Mouse (Mus musculus) natural killer cell, adult 2 months (primary cell): ENCODE results near the gene Pnmal2.
A peak's percentile ranks its signal among the peaks of the same experiment; 100 is the strongest.

Experiments
- DNase-seq, 2 experiments: peaks; one replicate each; pipeline ENCODE4 v3.0.0; 2022; ENCODE audit warnings: low spot score in 2 of 2

Gene Pnmal2

DNA sequence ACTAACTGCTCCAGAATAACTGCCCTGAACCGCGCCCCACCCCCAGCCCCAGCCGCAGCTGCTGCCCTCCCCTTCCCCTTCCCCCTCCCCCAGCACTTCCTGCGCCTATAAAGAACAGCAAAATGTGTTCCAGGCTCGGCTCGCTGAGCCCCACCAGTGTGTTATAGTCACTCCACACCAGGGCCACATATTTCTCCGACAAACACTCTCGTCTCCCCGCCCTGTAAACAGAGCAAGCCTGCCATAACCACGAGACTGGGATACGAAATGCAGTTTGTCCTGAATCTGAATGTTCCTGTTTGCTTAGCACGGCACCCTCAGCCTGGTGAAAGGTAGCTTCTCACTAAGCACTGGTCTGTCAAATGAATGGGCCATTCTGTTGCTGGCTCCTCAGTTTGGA lies 35.9 kb downstream of the Pnmal2 start:
- DNase-seq: peak in 1 of 2 experiments; percentile 10

- DNase-seq: peak; percentile 80 to 82
Measured at GRCm38 (mm10) chr7:16982859-16983568, 38.5 kb downstream of the Pnmal2 start, which contains the start of gene Gm42372. Gene Gm42372 (plus strand): TSS chr7:16983086.

DNA sequence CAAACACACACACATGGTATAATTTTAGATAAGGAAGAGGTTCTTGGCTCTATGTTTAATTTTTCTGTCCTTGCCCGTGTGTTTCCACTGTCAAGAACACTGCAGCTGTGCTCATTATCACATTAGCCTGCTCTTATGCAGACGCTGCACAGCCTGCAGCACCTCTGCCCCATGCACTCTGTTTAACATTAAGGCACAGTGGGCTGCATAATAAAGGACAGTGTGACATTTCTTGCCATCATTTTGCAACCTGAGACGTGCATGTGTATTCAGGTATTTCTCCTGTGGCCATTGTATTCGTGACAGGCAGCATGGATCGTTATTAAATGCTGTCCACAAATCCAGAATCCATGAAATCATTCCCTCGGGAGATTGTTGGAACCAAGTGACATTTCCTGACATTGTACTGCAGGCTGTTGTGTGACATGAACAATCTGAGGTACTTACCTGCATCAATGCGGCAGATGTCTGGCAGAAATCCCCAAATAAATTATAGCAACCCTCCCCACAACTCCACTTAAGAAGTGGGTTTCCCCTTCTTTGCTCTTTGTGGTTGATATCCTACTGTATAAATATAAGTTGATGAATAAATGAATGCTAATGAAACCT lies 43.2 kb downstream of the Pnmal2 start:
- no peak for DNase-seq

DNA sequence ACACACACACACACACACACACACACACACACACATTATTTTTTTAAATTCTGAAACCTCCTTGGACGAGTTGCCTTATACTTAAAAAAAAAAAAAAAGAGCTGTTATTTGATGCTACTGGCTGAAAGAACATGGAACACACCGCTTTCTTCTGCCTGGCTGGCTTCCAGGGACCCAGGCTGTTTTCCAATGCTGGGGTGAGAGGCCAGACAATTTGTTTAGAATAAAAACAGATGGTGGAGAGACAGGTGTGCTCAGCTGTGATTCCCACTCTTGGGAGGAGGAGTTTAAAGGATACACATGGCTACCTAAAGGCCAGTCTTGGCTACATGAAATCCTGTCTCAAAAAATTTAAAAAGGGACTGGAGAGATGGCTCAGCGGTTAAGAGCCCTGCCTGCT lies 43.9 kb downstream of the Pnmal2 start:
- no peak for DNase-seq

DNA sequence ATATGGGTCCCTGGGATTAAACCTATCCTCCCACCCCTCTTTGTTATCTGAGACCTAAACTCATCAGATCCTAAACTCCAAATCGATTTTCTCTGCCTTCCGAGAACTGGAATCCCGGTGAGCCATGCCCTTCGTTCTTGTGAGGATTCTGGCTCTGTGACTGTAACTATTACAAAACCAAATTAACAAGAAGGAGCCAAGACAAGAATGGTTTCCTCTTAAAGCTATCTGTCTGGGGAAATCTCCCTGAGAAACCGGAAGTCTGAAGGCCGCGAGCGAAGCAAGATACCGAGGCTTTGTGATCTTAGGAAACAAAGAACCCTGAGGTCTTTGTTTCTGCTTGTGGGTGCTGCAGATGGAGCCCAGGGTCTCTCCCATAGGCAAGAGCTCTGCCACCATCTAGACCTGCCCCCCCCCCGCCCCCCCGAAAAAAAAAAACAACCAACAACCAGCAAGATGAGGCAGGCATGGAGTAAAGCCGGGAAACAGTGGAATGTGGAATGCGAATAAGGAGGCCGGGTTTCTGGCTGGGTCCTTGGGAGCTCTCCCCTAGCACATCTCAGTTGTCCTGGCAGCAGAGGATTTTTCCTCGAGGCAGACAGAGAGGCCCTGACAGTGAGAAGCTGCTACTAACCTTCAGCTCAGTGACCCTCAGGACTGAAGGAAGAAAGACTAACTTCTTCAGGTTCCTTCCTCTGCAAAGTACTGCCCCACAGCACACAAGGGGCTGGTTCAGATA lies 45.7 kb downstream of the Pnmal2 start:
- no peak for DNase-seq

- DNase-seq: no peak
Measured at GRCm38 (mm10) chr7:16991681-16992450, 47.4 kb downstream of the Pnmal2 start.

DNA sequence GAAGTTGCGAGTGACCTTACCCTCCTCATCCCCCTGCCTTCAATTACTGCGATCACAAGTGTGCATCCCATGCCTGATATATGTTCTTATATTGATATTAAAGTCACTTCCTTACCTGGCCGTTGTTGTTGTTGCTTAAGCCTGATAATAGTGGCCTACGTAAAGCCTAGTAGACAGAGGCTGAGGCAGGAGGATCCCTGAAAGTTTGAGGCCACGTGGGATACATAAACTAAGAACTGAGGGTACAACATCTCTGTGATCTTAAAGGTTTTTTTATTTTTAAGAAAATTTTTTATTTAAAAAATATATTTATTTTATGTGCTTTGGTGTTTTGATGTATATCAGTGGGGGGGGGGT lies 47.9 kb downstream of the Pnmal2 start, which contains the start of gene Ccdc8:
Gene Ccdc8 (plus strand): TSS at position 258 of the 357 bp plus-strand sequence.
- DNase-seq: no peak

DNA sequence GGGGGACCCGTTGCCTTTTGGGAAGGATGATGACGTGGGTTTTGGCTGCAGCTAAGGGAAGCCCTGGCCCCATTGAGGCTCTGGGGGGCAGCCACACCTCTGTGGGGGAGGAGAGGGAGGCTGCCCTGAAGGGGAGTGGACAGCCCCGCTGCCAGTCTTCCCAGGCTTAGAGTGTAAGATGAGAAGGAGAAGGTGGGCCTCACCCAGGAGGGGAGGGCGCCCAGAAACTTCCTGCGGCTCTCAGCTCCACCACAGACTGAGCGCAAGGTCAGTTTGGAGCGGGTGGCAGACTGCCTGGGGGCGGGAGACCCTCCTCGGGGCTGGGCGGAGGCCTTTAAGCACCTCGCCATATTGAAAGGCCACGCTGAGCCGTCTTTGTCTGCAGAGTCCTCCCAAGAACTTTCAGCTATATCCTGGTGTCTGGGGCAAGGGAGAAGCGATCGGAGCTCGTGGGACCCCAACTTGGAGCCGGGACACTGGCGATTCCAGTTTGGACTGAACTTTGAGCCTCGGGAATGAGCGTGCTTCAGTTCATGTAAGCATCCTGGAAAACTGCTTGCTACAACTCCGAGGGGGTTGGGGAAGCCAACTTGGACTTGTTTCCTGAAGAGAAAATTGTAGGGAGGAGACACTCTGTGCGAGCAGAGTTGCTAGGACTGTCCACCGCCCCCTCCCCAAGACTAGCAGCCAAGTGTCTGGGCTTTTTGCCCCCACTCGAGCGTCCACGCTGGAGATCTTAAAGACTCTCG lies 49.3 kb downstream of the Pnmal2 start:
- no peak for DNase-seq

DNA sequence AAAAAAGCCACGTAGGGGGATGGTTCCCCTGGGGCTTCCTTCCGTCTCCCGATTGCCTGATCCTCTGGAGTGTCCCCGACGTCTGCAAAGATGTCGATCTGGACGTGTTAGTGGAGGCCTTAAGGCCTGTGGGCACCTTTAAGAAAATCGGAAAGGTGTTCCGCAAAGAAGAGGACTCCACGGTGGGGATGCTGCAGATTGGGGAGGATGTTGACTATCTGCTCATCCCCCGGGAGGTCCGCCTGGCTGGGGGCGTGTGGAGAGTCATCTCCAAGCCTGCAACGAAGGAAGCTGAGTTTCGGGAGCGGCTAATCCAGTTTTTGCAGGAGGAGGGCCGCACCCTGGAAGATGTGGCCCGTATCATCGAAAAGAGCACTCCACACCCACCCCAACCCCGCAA lies 49.9 kb downstream of the Pnmal2 start:
- DNase-seq: no peak

GRCm38 (mm10) chr7:16995345-16995744 lies 50.9 kb downstream of the Pnmal2 start:
- DNase-seq: no peak
